Mouse (Mus musculus) thymus, adult 2 months (tissue): ENCODE measurements at regions not wholly inside any gene's neighbourhood (a gene's known extent, or its start where the extent isn't known, plus 50 kb on each side); places are given as distances from the start of the nearest gene placed in this dataset.

Experiments
- CTCF ChIP-seq: fragments of 200-500 bp; IDR thresholded peaks from 2 replicates; pipeline ENCODE4 v1.5.1; 2012; ENCODE audit warnings: mild to moderate bottlenecking, control low read depth, low read length, moderate library complexity, borderline replicate concordance; ENCODE audit not compliant: control insufficient read depth, poor library complexity, insufficient read depth; ENCODE audit errors: extremely low read depth
- POLR2A ChIP-seq: fragments of 200-500 bp; IDR thresholded peaks from 2 replicates; pipeline ENCODE4 v1.6.1; 2012; ENCODE audit warnings: mild to moderate bottlenecking, low read length, control low read depth, moderate library complexity; ENCODE audit not compliant: control insufficient read depth, poor library complexity, insufficient read depth; ENCODE audit errors: extremely low read depth

- TF ChIP-seq CTCF (no peak), POLR2A (no peak)
Measured at GRCm38 (mm10) chr9:33571990-33572389, 913.7 kb upstream of the Kirrel3 start.
